Mouse (Mus musculus) heart, embryonic 12.5 days (tissue): ENCODE data around the gene Gnb3. TPM values are rescaled to one million over a fixed set of nuclear protein-coding genes. Genes with fewer than 3 reads are reported as not detected.
A peak's percentile ranks its signal among the peaks of the same experiment; 100 is the strongest.
"Not testable (repeated sequence)": the region's sequence is repeated elsewhere in the genome, so short reads cannot be mapped to it uniquely, and the experiment has no call there.

Experiments used
- ATAC-seq: fragments of 200-750 bp; cut with Nextera tagmentation; 2 replicates; pipeline ENCODE4 v1.8.0; 2017; ENCODE audit warnings: moderate TSS enrichment, moderate library complexity; ENCODE audit not compliant: insufficient number of reproducible peaks, low FRiP score
- H3K27ac ChIP-seq: fragments of 300-500 bp; sonication (generic); 2 replicates; pipeline ENCODE4 v1.5.1; 2016; ENCODE audit warnings: mild to moderate bottlenecking, moderate library complexity; ENCODE audit not compliant: poor library complexity, severe bottlenecking
- H3K27me3 ChIP-seq: fragments of 300-500 bp; sonication (generic); replicated peaks from 2 replicates; pipeline ENCODE4 v1.6.1; 2016; ENCODE audit warnings: mild to moderate bottlenecking, moderate library complexity
- H3K36me3 ChIP-seq: fragments of 300-500 bp; sonication (generic); 2 replicates; pipeline ENCODE4 v1.6.1; 2016; ENCODE audit warnings: mild to moderate bottlenecking, moderate library complexity
- H3K4me1 ChIP-seq: fragments of 300-500 bp; sonication (generic); replicated peaks from 2 replicates; pipeline ENCODE4 v1.6.1; 2016; ENCODE audit warnings: mild to moderate bottlenecking
- H3K4me2 ChIP-seq: fragments of 300-500 bp; sonication (generic); 2 replicates; pipeline ENCODE4 v1.6.1; 2016; ENCODE audit warnings: mild to moderate bottlenecking, moderate library complexity
- H3K4me3 ChIP-seq: fragments of 300-500 bp; sonication (generic); 2 replicates; pipeline ENCODE4 v1.5.1; 2016; ENCODE audit warnings: mild to moderate bottlenecking
- H3K9ac ChIP-seq: fragments of 300-500 bp; sonication (generic); 2 replicates; pipeline ENCODE4 v1.6.1; 2016; ENCODE audit warnings: mild to moderate bottlenecking, moderate library complexity
- H3K9me3 ChIP-seq: fragments of 300-500 bp; sonication (generic); replicated peaks from 2 replicates; pipeline ENCODE4 v1.6.1; 2016; ENCODE audit warnings: mild to moderate bottlenecking, moderate library complexity
- WGBS: fragments of 180-500 bp; shearing (Covaris S2); methylation state at CpG from one replicate; pipeline ENCODE4 v1.1.7; 2016; 5-methylcytosine and 5-hydroxymethylcytosine counted together
- polyA plus RNA-seq: library from polyadenylated mRNA; unstranded; fragments of >200 nt; fragmentation: Nextera tagmentation; extraction: Ambion mirVana; gene quantifications from 2 replicates; pipeline ENCODE4 v1.2.1, GENCODE M21; 2016

Gnb3 gene
- polyA plus RNA-seq, 1 experiment from 2014 or later, result 7.8 TPM

DNA sequence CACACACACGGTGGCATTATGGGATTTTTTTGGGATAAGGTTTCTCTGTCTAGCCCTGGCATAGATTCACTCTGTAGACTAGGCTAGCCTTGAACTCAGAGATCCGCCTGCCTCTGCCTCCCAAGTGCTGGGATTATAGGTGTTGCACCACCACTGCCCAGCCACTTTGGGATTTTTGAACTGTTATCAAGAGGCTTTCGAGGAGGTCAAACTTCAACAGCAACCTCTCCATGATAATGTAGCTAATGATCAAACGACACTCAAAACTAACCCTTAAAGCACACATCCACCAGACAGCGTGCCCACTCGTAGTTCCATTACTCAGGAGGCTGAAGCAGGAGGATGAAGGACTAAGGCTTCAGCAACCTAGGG is 32.1 kb downstream of the Gnb3 start:
- Histone ChIP-seq H3K9ac (peak overlapping the region; percentile 79), H3K4me1 (peaks cover 62% of the 10 kb centered on the region), H3K27me3 (no peaks in the 10 kb centered on the region), H3K4me2 (peak overlapping the region; percentile 84), H3K36me3 (peaks cover 29% of the 10 kb centered on the region), H3K9me3 (no peaks in the 10 kb centered on the region), H3K4me3 (peak overlapping the region; percentile 60), H3K27ac (peak overlapping the region; percentile 95)
- 69% methylated on average over 6 of the region's 6 CpGs for WGBS
- no peak for ATAC-seq

DNA sequence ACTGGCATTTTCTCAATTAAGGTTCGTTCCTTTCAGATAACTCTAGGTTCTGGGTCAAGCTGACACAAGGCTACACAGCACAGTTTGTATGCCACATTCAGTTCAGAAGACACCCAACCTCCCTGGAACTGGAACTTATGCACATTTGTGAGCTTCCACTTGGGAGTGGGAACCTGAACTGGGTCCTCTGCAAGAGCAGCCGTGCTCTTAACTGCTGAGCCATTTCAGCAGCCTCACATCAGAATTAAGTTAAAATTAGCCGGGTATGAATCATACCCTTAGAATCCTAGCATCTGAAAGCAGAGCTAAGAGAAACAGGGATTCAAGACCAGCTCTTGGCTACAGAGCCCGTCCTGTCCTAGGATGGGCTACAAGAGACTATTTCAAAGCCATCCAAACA is 32.7 kb downstream of the Gnb3 start:
- Histone ChIP-seq H3K9me3 (no peaks in the 10 kb centered on the region), H3K9ac (peak overlapping the region; percentile 41; the same call in 1 of the 2 replicates), H3K4me3 (no peak overlapping the region), H3K27me3 (no peaks in the 10 kb centered on the region), H3K27ac (peak overlapping the region; percentile 95; the same call in 1 of the 2 replicates), H3K4me1 (peaks cover 56% of the 10 kb centered on the region), H3K36me3 (peaks cover 25% of the 10 kb centered on the region), H3K4me2 (no peak overlapping the region)
- 58% methylated on average over 4 of the region's 4 CpGs for whole genome bisulfite sequencing
- ATAC-seq, result no peak

DNA sequence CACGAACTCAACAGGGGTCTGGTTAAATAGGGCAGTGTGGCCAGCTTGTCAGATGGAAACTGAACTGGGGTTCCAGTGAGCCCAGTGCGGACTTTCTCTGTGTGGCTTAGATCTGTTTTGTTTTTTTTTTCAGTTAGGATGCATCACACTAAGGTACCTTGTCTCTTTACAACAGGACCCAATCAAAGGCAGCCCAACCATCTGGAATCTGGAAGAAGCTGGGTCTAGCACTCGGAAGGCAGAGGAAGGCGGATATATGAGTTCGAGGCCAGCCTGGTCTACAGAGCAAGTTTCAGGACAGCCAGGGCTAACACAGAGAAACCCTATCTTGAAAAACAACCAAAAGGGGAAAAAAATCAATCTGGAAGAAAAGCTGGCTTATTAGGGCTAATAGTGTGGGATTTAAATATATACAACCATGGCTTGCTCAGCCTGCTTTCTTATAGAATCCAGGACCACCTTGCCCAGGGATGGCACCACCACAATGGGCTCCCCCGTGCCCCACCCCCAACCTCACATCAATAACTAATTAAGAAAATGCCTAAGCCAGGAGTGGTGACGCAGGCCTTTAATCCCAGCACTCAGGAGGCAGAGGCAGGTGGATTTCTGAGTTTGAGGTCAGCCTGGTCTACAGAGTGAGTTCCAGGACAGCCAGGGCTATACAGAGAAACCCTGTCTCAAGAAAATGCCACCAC is 33.5 kb downstream of the Gnb3 start:
- H3K9me3 ChIP-seq, result no peaks in the 10 kb centered on the region
- no peaks in the 10 kb centered on the region for H3K27me3 ChIP-seq
- no peak for ATAC-seq
- peaks cover 17% of the 10 kb centered on the region for H3K36me3 ChIP-seq
- H3K4me1 ChIP-seq, result peaks cover 49% of the 10 kb centered on the region
- H3K4me3 ChIP-seq, result peak overlapping the region; percentile 58; the same call in 1 of the 2 replicates
- H3K4me2 ChIP-seq, result peak overlapping the region; percentile 83
- peak overlapping the region; percentile 96 for H3K27ac ChIP-seq
- 81% methylated on average over 7 of the region's 7 CpGs for WGBS
- H3K9ac ChIP-seq, result 0 out of 2 replicates have a peak overlapping the region, but pooled peaks have one; percentile 5

DNA sequence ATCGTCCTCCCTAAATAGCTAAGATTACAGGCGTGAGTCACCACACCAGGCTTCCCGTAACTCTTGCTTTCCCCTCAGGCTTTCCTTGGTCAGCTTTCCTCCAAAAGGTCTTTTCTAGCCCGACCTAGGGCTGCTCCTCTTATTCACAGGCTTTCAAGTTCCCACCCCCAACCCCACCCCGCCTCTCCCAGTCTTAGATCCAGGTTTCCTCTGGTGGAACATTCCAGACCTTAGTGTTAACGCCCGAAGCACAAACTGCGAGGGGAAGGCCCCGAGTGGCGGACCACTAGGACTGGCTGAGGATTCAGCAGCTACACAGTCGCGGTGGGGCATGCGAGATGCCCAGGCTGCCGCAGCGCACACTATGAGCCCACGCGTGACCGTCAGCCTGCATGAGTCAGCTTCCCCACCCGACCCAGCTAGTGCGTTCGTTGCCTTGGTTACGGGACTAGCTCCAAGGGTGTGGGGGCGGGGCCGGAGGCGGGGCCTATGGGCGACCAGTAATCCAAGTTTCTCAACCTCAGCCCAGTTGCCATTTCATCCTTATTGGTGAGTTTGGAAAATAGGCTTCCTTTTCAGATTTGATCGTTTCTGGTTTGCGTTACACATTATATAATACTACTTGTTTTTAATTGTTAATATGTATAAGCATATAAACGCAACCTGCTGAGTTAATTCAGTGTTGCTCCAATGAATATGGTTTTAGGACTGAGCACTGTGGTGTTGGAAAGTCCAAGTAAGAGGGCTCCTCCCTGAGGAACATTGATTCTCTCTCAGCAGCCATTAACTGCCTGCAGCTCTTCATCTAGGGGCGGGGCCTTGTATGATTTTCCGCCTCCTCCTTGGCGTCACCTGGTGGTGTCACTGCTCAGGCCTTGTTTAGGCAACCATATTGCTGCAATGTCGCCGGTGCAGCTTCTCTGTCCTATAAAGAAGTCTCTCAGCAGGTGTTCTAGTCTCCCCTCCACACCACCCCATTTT is 34.4 kb downstream of the Gnb3 start:
- peak overlapping the region; percentile 58 for H3K4me3 ChIP-seq
- peak overlapping the region; percentile 77 for H3K9ac ChIP-seq
- H3K4me1 ChIP-seq, result peaks cover 43% of the 10 kb centered on the region
- 2% methylated on average over 34 of the region's 34 CpGs for WGBS
- no peaks in the 10 kb centered on the region for H3K9me3 ChIP-seq
- H3K27me3 ChIP-seq, result no peaks in the 10 kb centered on the region
- peak overlapping the region; percentile 83 for H3K4me2 ChIP-seq
- H3K27ac ChIP-seq, result peak overlapping the region; percentile 96
- H3K36me3 ChIP-seq, result peaks cover 8% of the 10 kb centered on the region
- peak; percentile 90 for ATAC-seq

DNA sequence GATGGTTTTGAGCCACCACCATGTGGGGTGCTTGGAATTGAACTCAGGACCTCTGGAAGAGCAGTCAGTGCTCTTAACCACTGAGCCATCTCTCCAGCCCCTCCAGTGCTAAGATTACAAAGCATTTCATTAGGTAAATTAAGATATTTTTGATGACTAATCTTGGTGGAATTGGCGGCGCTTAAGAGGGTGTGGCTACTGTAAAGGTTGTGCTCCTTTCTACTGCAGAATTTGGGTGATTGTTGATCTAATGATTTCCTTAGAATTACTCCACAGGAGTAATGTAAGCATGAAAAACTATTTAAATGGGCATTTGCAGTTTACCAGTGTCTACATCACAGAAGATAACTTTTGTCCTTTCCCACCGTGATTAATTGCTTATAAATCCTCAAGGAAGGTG is 35.7 kb downstream of the Gnb3 start:
- no peak for ATAC-seq

DNA sequence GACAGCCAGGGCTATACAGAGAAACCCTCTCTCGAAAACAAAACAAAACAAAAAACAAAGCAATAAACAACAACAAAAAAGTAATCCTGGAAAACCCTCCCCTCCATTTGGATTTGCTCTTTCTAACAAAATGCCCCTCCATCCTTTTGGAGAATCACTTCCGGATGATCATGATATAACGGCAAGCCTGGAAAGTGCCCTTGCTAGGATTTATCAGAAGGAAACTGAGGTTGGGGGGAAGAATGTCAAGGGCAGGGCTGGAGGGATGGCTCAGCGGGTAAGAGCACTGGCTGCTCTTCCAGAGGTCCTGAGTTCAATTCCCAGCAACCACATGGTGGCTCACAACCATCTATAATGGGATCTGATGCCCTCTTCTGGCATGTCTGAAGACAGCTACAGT is 36.4 kb downstream of the Gnb3 start:
- H3K9me3 ChIP-seq, H3K27me3 ChIP-seq, H3K36me3 ChIP-seq, H3K27ac ChIP-seq, H3K4me2 ChIP-seq, ATAC-seq, H3K9ac ChIP-seq, H3K4me3 ChIP-seq: not testable (repeated sequence)
- peaks cover 32% of the 10 kb centered on the region for H3K4me1 ChIP-seq
- 92% methylated on average over 4 of the region's 4 CpGs for WGBS

More for the DNA sequence above, 35.7 kb downstream of the Gnb3 start:
- H3K9ac ChIP-seq, result no peak overlapping the region
- H3K4me1 ChIP-seq, result peaks cover 32% of the 10 kb centered on the region
- H3K27me3 ChIP-seq, result no peaks in the 10 kb centered on the region
- H3K36me3 ChIP-seq, result no peaks in the 10 kb centered on the region
- H3K4me3 ChIP-seq, result no peak overlapping the region
- WGBS, result 94% methylated on average over 3 of the region's 3 CpGs
- no peaks in the 10 kb centered on the region for H3K9me3 ChIP-seq
- no peak overlapping the region for H3K4me2 ChIP-seq
- no peak overlapping the region for H3K27ac ChIP-seq

DNA sequence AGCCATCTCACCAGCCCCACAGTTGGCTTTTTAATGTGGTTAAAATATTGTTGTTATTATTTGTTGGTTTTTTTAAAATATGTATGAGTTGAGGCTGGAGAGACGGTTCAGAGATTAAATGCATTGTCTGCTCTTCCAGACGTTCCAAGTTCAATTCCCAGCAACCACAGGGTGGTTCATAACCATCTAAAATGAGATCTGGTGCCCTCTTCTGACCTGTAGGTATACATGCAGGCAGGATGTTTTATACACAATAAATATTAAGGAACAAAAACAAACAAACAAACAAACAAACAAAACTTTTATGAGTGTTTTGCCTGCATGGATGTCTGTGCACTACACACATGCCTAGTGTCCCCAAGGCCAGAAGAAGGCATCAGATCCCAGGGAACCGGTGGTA is 37.0 kb downstream of the Gnb3 start:
- Histone ChIP-seq H3K4me3 (no peak overlapping the region), H3K36me3 (no peaks in the 10 kb centered on the region), H3K9me3 (no peaks in the 10 kb centered on the region), H3K27ac (no peak overlapping the region), H3K4me1 (peaks cover 27% of the 10 kb centered on the region), H3K27me3 (no peaks in the 10 kb centered on the region), H3K9ac (no peak overlapping the region), H3K4me2 (no peak overlapping the region)
- WGBS, result 76% methylated on average over 3 of the region's 3 CpGs
- ATAC-seq, result no peak

DNA sequence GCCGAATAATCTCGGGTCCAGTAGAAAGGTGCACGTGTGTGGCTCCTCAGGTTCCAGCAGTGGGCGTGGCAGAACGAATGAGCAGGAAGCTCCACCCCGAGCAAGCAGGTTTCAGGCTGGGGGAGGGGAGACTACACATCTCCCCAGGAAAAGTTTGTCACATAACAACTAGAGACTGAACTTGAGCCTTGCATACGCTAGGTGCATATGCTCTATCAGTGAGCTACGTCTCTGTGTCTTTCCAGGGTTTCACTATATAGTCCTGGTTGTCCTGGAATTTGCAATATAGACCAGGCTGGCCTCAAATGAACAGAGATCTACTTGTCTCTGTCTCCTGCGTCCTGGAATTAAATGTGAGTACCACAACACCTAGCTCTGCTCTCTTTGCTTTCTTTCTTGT is 37.7 kb downstream of the Gnb3 start:
- WGBS, result 13% methylated on average over 6 of the region's 9 CpGs
- H3K27ac ChIP-seq, H3K9ac ChIP-seq, H3K27me3 ChIP-seq, ATAC-seq, H3K9me3 ChIP-seq, H3K36me3 ChIP-seq: not testable (repeated sequence)
- peak overlapping the region; percentile 23 for H3K4me3 ChIP-seq
- peaks cover 21% of the 10 kb centered on the region for H3K4me1 ChIP-seq
- peak overlapping the region; percentile 53 for H3K4me2 ChIP-seq

DNA sequence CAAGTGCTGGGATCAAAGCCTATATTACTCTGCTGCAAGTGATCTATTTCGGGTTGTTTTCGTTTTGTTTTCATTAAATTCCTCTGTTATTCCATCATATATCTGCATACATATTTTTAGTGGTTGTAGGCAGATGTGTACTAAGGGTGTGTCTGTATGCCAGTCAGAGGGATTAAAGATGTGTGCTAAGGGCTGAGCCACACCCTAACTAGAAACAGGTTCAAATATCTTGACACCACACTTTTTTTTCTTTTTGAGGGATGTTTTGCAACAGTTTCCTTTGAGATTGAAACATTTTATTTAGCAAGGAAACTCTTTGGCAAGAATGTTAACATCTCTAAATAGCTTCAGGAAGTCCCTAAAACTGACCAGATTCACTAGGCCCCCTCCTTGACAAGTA is 43.9 kb downstream of the Gnb3 start:
- H3K9me3 ChIP-seq, result no peaks in the 10 kb centered on the region
- 86% methylated on average over 2 of the region's 2 CpGs for WGBS
- no peaks in the 10 kb centered on the region for H3K36me3 ChIP-seq
- no peak for ATAC-seq
- no peak overlapping the region for H3K4me2 ChIP-seq
- no peaks in the 10 kb centered on the region for H3K4me1 ChIP-seq
- no peak overlapping the region for H3K27ac ChIP-seq
- H3K4me3 ChIP-seq, result no peak overlapping the region
- no peak overlapping the region for H3K9ac ChIP-seq
- H3K27me3 ChIP-seq, result no peaks in the 10 kb centered on the region

DNA sequence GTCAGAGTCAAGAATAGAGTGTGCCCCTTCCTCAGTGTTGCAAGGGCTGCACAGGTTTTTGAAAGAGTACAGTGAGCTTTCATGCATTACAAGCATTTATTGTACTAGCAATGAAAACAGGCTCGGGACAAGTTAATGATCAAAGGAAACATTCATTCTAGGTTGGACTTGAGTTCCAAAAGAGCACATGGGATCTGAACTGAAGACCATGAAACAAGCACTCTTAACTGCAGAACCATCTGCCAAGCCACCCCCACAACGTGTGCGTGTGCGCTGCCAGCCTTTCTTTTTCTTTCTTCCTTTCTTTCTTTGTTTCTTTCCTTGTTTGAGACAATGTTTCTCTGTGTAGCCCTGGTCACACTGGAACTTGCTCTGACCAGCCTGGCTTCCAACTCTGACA is 44.3 kb downstream of the Gnb3 start:
- Histone ChIP-seq H3K27ac (no peak overlapping the region), H3K9ac (no peak overlapping the region), H3K36me3 (no peaks in the 10 kb centered on the region), H3K4me3 (no peak overlapping the region), H3K27me3 (no peaks in the 10 kb centered on the region), H3K9me3 (no peaks in the 10 kb centered on the region), H3K4me2 (no peak overlapping the region), H3K4me1 (no peaks in the 10 kb centered on the region)
- ATAC-seq, result no peak
- 81% methylated on average over 4 of the region's 4 CpGs for WGBS

DNA sequence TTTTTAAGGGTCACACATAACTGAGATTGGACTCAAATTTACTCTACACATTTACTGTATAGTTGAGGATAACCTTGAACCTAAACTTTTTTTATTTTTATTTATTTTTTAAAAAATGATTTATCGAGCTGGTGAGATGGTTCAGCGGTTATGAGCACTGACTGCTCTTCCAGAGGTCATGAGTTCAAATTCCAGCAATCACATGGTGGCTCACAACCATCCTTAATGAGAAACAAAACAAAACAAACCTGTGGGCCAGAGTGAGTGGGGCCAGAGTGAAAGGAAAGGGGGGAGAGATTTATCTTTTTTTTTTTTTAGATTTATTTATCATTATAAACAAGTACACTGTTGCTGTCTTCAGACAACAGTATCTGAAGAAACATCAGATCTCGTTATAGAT is 48.2 kb downstream of the Gnb3 start:
- no peaks in the 10 kb centered on the region for H3K36me3 ChIP-seq
- 75% methylated on average over 3 of the region's 3 CpGs for WGBS
- H3K9me3 ChIP-seq, result no peaks in the 10 kb centered on the region
- H3K4me3 ChIP-seq, result no peak overlapping the region
- no peak for ATAC-seq
- no peak overlapping the region for H3K9ac ChIP-seq
- no peak overlapping the region for H3K27ac ChIP-seq
- no peak overlapping the region for H3K4me2 ChIP-seq
- no peaks in the 10 kb centered on the region for H3K27me3 ChIP-seq
- H3K4me1 ChIP-seq, result no peaks in the 10 kb centered on the region
